Mouse (Mus musculus): ENCODE results near the gene Vcam1. TPM values are rescaled to one million over a fixed set of nuclear protein-coding genes. Genes with fewer than 3 reads are reported as not detected.

The Vcam1 gene
- polyA plus RNA-seq, 1 experiment from 2014 or later, result 70.0 TPM

DNA sequence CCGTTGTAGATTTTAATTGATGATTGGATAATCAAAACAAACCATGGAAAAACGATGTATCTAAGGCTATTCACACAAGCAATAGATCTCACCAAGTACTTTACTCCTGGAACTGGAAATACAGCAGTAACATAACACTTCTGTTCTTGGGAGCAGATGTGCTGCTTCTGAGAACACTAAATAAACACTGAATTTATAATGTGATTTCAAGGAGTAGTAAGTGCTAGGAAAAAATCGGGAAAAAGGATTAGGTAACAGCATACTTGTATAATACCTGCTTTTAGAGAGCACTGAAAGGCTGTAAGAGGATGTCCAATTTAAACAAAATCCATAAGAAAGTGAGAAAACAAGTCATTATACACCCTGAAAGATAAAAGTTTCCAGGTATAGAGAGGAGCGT, 43.5 kb downstream of the Vcam1 start:
- Histone ChIP-seq H3K4me3 (ENCODE audit: low read depth, low read length) (no peak overlapping the region), H3K27me3 (ENCODE audit: control insufficient read depth, insufficient read depth, low read length) (no peaks in the 10 kb centered on the region), H3K9ac (replicated peaks; ENCODE audit: low read depth, low read length) (no peak overlapping the region), H3K4me2 (replicated peaks; ENCODE audit: low read depth, low read length) (no peak overlapping the region), H3K36me3 (ENCODE audit: control insufficient read depth, insufficient read depth, low read length) (no peaks in the 10 kb centered on the region), H3K9me3 (ENCODE audit: control insufficient read depth, low read depth, low read length) (peaks cover 8% of the 10 kb centered on the region; the same call in 1 of the 2 replicates), H3K4me1 (ENCODE audit: control insufficient read depth, insufficient read depth, low read length) (no peaks in the 10 kb centered on the region; the same call in 1 of the 2 replicates), H3K27ac (ENCODE audit: low read length) (no peak overlapping the region)
- no peak for ATAC-seq (ENCODE audit: insufficient number of reproducible peaks, insufficient read depth, low FRiP score, low read depth)
- WGBS, result 41% methylated on average over 4 of the region's 4 CpGs

DNA sequence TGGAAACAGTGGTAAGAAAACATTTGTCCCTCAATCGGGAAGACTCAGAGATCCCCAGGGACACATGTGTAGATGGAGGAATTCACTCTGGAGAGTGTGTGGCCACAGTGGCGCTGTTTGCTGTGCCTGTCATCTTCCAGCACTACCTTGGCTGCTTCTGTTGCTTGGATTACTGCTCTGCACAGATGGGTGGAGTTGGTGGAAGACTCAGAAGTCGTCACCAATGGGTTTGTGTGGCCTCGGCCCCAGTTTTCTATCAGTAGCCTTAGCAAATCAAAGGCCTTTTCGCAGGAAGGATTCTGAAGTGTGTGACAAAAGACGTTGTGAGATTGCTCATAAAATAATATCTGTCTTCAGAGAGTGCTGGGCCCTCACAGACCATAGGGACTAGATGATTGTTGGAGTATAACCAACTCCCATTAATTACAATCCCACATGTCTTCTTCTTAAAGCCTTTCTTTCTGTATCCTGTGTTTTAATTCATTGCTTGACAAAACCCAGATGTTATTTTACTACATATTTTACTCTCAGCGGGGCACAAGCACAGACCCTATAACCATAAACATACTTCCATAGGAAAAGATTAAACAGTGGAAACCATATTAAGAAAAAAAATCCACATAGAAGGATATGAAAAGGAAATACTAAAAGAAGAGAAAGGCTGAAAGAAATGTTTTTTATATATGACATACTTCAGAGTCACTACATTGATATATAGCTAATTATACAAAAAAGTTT, 48.4 kb downstream of the Vcam1 start:
- WGBS, result 35% methylated on average over 7 of the region's 7 CpGs
- H3K27ac ChIP-seq (ENCODE audit: low read length), result peak overlapping the region; percentile 89
- peak; percentile 57; the same call in 1 of the 2 replicates for ATAC-seq (ENCODE audit: insufficient number of reproducible peaks, insufficient read depth, low FRiP score, low read depth)

DNA sequence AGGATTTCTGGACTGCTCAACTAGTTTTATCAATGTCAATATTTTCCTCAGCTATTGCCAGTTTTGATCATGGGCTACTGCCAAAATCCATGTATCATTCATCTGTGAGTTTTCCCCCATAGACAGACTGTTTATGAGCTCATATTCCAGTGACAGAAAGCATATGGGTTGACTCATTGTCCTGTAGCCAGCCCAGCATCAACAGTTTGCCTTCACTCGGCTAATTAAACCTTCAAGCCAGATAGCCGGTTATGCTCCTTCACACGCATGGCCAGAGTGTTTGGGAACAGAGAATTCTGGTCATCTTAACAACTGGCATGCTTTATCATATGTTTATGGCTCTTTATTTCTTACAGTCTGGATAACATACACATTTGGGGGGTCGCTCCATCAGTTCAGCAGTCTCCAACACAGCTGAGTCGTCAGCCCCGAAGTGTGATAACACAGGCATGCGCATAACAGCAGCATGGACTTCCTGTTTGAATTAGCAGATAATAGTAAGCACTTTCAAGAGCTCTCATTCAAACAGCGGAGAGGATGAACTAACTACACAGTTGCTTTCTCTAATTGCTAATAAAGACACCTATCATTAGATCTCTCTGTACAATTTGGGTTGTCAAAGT, 49.2 kb downstream of the Vcam1 start:
- no peak overlapping the region for H3K4me2 ChIP-seq (replicated peaks; ENCODE audit: low read depth, low read length)
- ATAC-seq (ENCODE audit: insufficient number of reproducible peaks, insufficient read depth, low FRiP score, low read depth), result peak; percentile 77; the same call in 1 of the 2 replicates
- H3K9ac ChIP-seq (replicated peaks; ENCODE audit: low read depth, low read length), result no peak overlapping the region
- WGBS, result 24% methylated on average over 8 of the region's 8 CpGs
- peak overlapping the region; percentile 89 for H3K27ac ChIP-seq (ENCODE audit: low read length)
- no peaks in the 10 kb centered on the region for H3K27me3 ChIP-seq (ENCODE audit: control insufficient read depth, insufficient read depth, low read length)
- peaks cover 6% of the 10 kb centered on the region; the same call in 1 of the 2 replicates for H3K4me1 ChIP-seq (ENCODE audit: control insufficient read depth, insufficient read depth, low read length)
- H3K9me3 ChIP-seq (ENCODE audit: control insufficient read depth, low read depth, low read length), result no peaks in the 10 kb centered on the region
- no peaks in the 10 kb centered on the region for H3K36me3 ChIP-seq (ENCODE audit: control insufficient read depth, insufficient read depth, low read length)
- no peak overlapping the region for H3K4me3 ChIP-seq (ENCODE audit: low read depth, low read length)

More for the DNA sequence above, 48.4 kb downstream of the Vcam1 start:
- Histone ChIP-seq H3K27me3 (ENCODE audit: control insufficient read depth, insufficient read depth, low read length) (no peaks in the 10 kb centered on the region), H3K4me2 (replicated peaks; ENCODE audit: low read depth, low read length) (no peak overlapping the region), H3K4me1 (ENCODE audit: control insufficient read depth, insufficient read depth, low read length) (peaks cover 6% of the 10 kb centered on the region; the same call in 1 of the 2 replicates), H3K36me3 (ENCODE audit: control insufficient read depth, insufficient read depth, low read length) (no peaks in the 10 kb centered on the region), H3K4me3 (ENCODE audit: low read depth, low read length) (no peak overlapping the region), H3K9ac (replicated peaks; ENCODE audit: low read depth, low read length) (no peak overlapping the region), H3K9me3 (ENCODE audit: control insufficient read depth, low read depth, low read length) (no peaks in the 10 kb centered on the region)

DNA sequence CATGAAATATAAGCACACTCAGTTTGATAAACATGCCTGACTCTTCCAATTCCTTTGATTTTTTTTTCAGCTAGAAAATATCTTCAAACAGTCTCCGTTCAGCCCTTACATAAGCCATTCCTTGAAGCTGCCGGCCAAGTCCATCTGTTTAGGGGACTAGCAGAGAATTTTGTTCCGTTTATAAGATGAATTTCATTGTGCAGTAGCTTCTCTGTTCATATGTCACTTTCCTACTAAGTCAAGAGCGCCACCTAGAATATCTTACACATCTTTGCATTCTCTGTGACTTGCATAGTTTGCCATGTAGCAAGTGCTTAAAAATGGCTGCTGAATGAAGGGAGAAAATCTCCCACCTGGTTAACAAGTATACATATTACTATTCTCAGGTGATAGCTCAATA, 51.0 kb downstream of the Vcam1 start:
- H3K9ac ChIP-seq (replicated peaks; ENCODE audit: low read depth, low read length), result no peak overlapping the region

DNA sequence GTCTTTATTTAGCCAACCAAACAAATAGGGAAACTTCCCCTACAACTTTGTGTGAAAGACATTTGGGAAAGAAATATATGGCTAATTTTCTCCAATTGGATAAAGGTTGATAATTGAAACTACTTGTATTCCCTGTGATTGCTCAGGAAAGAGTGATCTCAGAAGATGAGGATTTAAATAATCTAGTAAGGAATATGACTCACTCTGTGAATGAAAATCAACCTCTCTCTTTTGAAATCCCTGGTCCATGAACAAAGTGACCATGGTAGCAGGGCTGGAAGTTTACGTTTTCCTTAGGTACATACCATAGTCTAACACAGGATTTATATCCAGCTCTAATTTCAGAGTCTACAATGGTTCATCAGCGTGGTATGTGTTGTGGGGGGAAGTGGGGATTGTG, 52.7 kb downstream of the Vcam1 start:
- H3K36me3 ChIP-seq (ENCODE audit: control insufficient read depth, insufficient read depth, low read length), result no peaks in the 10 kb centered on the region
- no peak for ATAC-seq (ENCODE audit: insufficient number of reproducible peaks, insufficient read depth, low FRiP score, low read depth)
- 76% methylated on average over 2 of the region's 2 CpGs for WGBS
- no peaks in the 10 kb centered on the region for H3K9me3 ChIP-seq (ENCODE audit: control insufficient read depth, low read depth, low read length)
- no peak overlapping the region for H3K27ac ChIP-seq (ENCODE audit: low read length)
- H3K4me2 ChIP-seq (replicated peaks; ENCODE audit: low read depth, low read length), result no peak overlapping the region
- H3K27me3 ChIP-seq (ENCODE audit: control insufficient read depth, insufficient read depth, low read length), result no peaks in the 10 kb centered on the region
- H3K4me1 ChIP-seq (ENCODE audit: control insufficient read depth, insufficient read depth, low read length), result peaks cover 6% of the 10 kb centered on the region; the same call in 1 of the 2 replicates
- no peak overlapping the region for H3K4me3 ChIP-seq (ENCODE audit: low read depth, low read length)
- H3K9ac ChIP-seq (replicated peaks; ENCODE audit: low read depth, low read length), result no peak overlapping the region

More for the DNA sequence above, 51.0 kb downstream of the Vcam1 start:
- 54% methylated on average over 4 of the region's 4 CpGs for WGBS
- no peak overlapping the region for H3K27ac ChIP-seq (ENCODE audit: low read length)
- ATAC-seq (ENCODE audit: insufficient number of reproducible peaks, insufficient read depth, low FRiP score, low read depth), result no peak
- no peaks in the 10 kb centered on the region for H3K27me3 ChIP-seq (ENCODE audit: control insufficient read depth, insufficient read depth, low read length)
- no peak overlapping the region for H3K4me2 ChIP-seq (replicated peaks; ENCODE audit: low read depth, low read length)
- no peaks in the 10 kb centered on the region for H3K9me3 ChIP-seq (ENCODE audit: control insufficient read depth, low read depth, low read length)
- peaks cover 6% of the 10 kb centered on the region; the same call in 1 of the 2 replicates for H3K4me1 ChIP-seq (ENCODE audit: control insufficient read depth, insufficient read depth, low read length)
- no peak overlapping the region for H3K4me3 ChIP-seq (ENCODE audit: low read depth, low read length)
- H3K36me3 ChIP-seq (ENCODE audit: control insufficient read depth, insufficient read depth, low read length), result no peaks in the 10 kb centered on the region

DNA sequence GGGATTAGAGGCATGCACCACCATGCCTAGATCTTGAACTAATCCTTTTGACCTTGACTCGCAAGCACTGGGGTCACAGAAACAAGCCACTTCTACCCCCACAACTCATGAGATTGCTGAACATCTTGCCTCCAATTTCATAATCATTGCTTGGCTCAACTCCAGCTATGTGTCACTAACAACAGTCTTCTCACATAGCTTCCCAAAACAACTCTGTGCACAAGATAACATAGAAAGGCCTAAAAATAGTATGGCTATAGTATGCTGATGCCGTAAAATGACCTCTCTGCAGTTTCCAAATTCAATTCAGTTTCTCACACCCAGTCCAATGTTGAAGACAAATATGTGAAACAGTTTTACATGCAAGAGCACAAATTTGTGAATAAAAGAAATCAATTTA, 56.9 kb downstream of the Vcam1 start:
- no peak overlapping the region for H3K4me2 ChIP-seq (replicated peaks; ENCODE audit: low read depth, low read length)
- H3K27ac ChIP-seq (ENCODE audit: low read length), result no peak overlapping the region
- no peak for ATAC-seq (ENCODE audit: insufficient number of reproducible peaks, insufficient read depth, low FRiP score, low read depth)
- H3K36me3 ChIP-seq (ENCODE audit: control insufficient read depth, insufficient read depth, low read length), result no peaks in the 10 kb centered on the region
- H3K9me3 ChIP-seq (ENCODE audit: control insufficient read depth, low read depth, low read length), result no peaks in the 10 kb centered on the region
- no peak overlapping the region for H3K9ac ChIP-seq (replicated peaks; ENCODE audit: low read depth, low read length)
- H3K4me3 ChIP-seq (ENCODE audit: low read depth, low read length), result no peak overlapping the region
- H3K27me3 ChIP-seq (ENCODE audit: control insufficient read depth, insufficient read depth, low read length), result no peaks in the 10 kb centered on the region
- WGBS, result 79% methylated on average over 2 of the region's 2 CpGs
- no peaks in the 10 kb centered on the region for H3K4me1 ChIP-seq (ENCODE audit: control insufficient read depth, insufficient read depth, low read length)

DNA sequence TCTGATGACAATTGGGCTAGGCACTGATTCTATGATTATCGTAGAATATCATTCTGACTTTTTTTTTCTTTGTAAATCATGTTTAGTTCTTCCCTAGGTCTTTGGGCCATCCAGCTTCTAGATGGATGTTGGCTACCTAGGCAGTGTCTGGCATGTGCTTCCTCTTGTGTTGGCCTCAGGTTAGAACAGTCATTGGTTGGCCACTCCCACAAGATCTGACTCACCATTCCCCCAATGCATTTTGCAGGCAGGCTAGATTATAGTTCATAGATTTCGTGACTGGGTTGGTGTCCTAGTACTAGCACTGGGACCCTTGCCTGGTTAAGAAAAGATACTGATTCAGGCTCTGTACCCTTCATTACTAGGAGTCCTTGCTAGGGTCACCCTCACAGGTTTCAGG, 67.3 kb downstream of the Vcam1 start:
- Histone ChIP-seq H3K9ac (replicated peaks; ENCODE audit: low read depth, low read length) (no peak overlapping the region), H3K36me3 (ENCODE audit: control insufficient read depth, insufficient read depth, low read length) (no peaks in the 10 kb centered on the region), H3K4me2 (replicated peaks; ENCODE audit: low read depth, low read length) (no peak overlapping the region), H3K27me3 (ENCODE audit: control insufficient read depth, insufficient read depth, low read length) (no peaks in the 10 kb centered on the region), H3K4me1 (ENCODE audit: control insufficient read depth, insufficient read depth, low read length) (no peaks in the 10 kb centered on the region), H3K4me3 (ENCODE audit: low read depth, low read length) (no peak overlapping the region), H3K9me3 (ENCODE audit: control insufficient read depth, low read depth, low read length) (no peaks in the 10 kb centered on the region), H3K27ac (ENCODE audit: low read length) (no peak overlapping the region)
- WGBS, result 88% methylated on average over 2 of the region's 2 CpGs
- ATAC-seq (ENCODE audit: insufficient number of reproducible peaks, insufficient read depth, low FRiP score, low read depth), result no peak

DNA sequence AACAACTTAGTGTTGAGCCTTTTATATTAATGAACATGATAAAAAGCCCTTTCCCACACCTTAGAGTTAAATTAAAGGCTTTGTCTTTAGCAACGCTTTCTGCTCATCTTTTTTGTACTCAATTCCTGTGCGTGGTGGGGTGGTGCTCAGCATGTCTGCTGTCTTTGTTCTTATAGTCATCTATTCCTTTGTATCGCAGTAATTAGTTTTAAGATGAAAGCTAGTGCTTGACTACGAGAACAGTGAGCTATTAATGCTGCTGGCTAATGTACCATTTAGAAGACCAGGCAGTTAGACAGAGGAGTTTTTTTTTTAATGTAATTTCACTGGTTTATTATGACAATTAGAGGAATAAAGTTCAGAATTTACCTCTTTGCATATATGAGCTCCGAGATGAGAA, 69.2 kb downstream of the Vcam1 start:
- no peaks in the 10 kb centered on the region for H3K36me3 ChIP-seq (ENCODE audit: control insufficient read depth, insufficient read depth, low read length)
- no peaks in the 10 kb centered on the region for H3K4me1 ChIP-seq (ENCODE audit: control insufficient read depth, insufficient read depth, low read length)
- ATAC-seq (ENCODE audit: insufficient number of reproducible peaks, insufficient read depth, low FRiP score, low read depth), result no peak
- no peak overlapping the region for H3K27ac ChIP-seq (ENCODE audit: low read length)
- no peaks in the 10 kb centered on the region for H3K9me3 ChIP-seq (ENCODE audit: control insufficient read depth, low read depth, low read length)
- no peak overlapping the region for H3K4me2 ChIP-seq (replicated peaks; ENCODE audit: low read depth, low read length)
- no peaks in the 10 kb centered on the region for H3K27me3 ChIP-seq (ENCODE audit: control insufficient read depth, insufficient read depth, low read length)
- no peak overlapping the region for H3K9ac ChIP-seq (replicated peaks; ENCODE audit: low read depth, low read length)
- 76% methylated on average over 5 of the region's 5 CpGs for WGBS
- no peak overlapping the region for H3K4me3 ChIP-seq (ENCODE audit: low read depth, low read length)
